Mouse (Mus musculus) heart, embryonic 14.5 days (tissue): ENCODE measurements around the gene Ippk. TPM values are rescaled to one million over a fixed set of nuclear protein-coding genes. Genes with fewer than 3 reads are reported as not detected.

Experiments used
- ATAC-seq: fragments of 200-750 bp; cut with Nextera tagmentation; 2 replicates; pipeline ENCODE4 v1.8.0; 2017; ENCODE audit warnings: low read depth, moderate TSS enrichment; ENCODE audit not compliant: insufficient number of reproducible peaks, insufficient read depth, low FRiP score
- H3K27ac ChIP-seq, 2 experiments: fragments of 200-500 bp in 1 of 2; fragments of 300-500 bp in 1 of 2; sonication (generic) in 1 of 2; replicated peaks in 1 of 2; 2 replicates each; pipeline ENCODE4 v1.5.1; 2012 to 2014; ENCODE audit warnings: low read depth in 2 of 2, low read length in 2 of 2, control low read depth in 1 of 2, mild to moderate bottlenecking in 1 of 2, mixed read lengths in 1 of 2; ENCODE audit not compliant: control insufficient read depth in 1 of 2, insufficient read depth in 1 of 2
- H3K27me3 ChIP-seq: fragments of 300-500 bp; sonication (generic); 2 replicates; pipeline ENCODE4 v1.6.1; 2014; ENCODE audit warnings: mild to moderate bottlenecking, low read length, control low read depth; ENCODE audit not compliant: control insufficient read depth, insufficient read depth
- H3K36me3 ChIP-seq: fragments of 300-500 bp; sonication (generic); 2 replicates; pipeline ENCODE4 v1.6.1; 2014; ENCODE audit warnings: mild to moderate bottlenecking, control low read depth, low read length, mixed read lengths; ENCODE audit not compliant: control insufficient read depth, insufficient read depth
- H3K4me1 ChIP-seq, 2 experiments: fragments of 200-500 bp in 1 of 2; fragments of 300-500 bp in 1 of 2; sonication (generic) in 1 of 2; 2 replicates each; pipeline ENCODE4 v1.6.1; 2012 to 2014; ENCODE audit warnings: low read length in 2 of 2, control low read depth in 1 of 2, mixed read lengths in 1 of 2; ENCODE audit not compliant: control insufficient read depth in 2 of 2, insufficient read depth in 2 of 2
- H3K4me2 ChIP-seq: fragments of 300-500 bp; sonication (generic); 2 replicates; pipeline ENCODE4 v1.6.1; 2014; ENCODE audit warnings: mild to moderate bottlenecking, low read length
- H3K4me3 ChIP-seq, 2 experiments: fragments of 200-500 bp in 1 of 2; fragments of 300-500 bp in 1 of 2; sonication (generic) in 1 of 2; 2 replicates each; pipeline ENCODE4 v1.5.1; 2012 to 2014; ENCODE audit warnings: low read length in 2 of 2, mild to moderate bottlenecking in 2 of 2, control low read depth in 1 of 2, low read depth in 1 of 2, moderate library complexity in 1 of 2; ENCODE audit not compliant: control insufficient read depth in 1 of 2, insufficient read depth in 1 of 2
- H3K9ac ChIP-seq: fragments of 300-500 bp; sonication (generic); 2 replicates; pipeline ENCODE4 v1.6.1; 2014; ENCODE audit warnings: mild to moderate bottlenecking, low read length
- H3K9me3 ChIP-seq: fragments of 300-500 bp; sonication (generic); 2 replicates; pipeline ENCODE4 v1.6.1; 2016; ENCODE audit warnings: low read length, control low read depth; ENCODE audit not compliant: control insufficient read depth
- WGBS: fragments of 180-500 bp; shearing (Covaris S2); extraction: QIAGEN DNeasy Blood & Tissue Kit; methylation state at CpG from one replicate; pipeline ENCODE4 v1.1.7; 2014; 5-methylcytosine and 5-hydroxymethylcytosine counted together
- polyA plus RNA-seq: library from polyadenylated mRNA; unstranded; fragments of >200 nt; fragmentation: Nextera tagmentation; extraction: Ambion mirVana; gene quantifications from 2 replicates; pipeline ENCODE4 v1.2.1, GENCODE M21; 2014

Ippk gene
- polyA plus RNA-seq = 10.8 and 11.2 TPM in 2 replicates

- H3K27ac ChIP-seq = peak within 1 kb of the TSS; percentile 82 to 90
- H3K4me3 ChIP-seq = peak within 1 kb of the TSS; percentile 89 to 97
- H3K4me1 ChIP-seq = peaks cover 15 to 16% of the 10 kb centered on the region in 2 experiments; a peak in 3 of 4 replicates
- under 1% methylated on average over 68 of the region's 69 CpGs for WGBS
- H3K4me2 ChIP-seq = peak within 1 kb of the TSS; percentile 92
- peak within 1 kb of the TSS; percentile 87 for H3K9ac ChIP-seq
- H3K36me3 ChIP-seq = no peaks in the 10 kb centered on the region
- peak; percentile 98 for ATAC-seq
- H3K9me3 ChIP-seq = no peaks in the 10 kb centered on the region
- H3K27me3 ChIP-seq = no peaks in the 10 kb centered on the region
Measured at GRCm38 (mm10) chr13:49420754-49421605, at the start of gene Ippk. TSS of gene Ippk (plus strand) at chr13:49421249.

DNA sequence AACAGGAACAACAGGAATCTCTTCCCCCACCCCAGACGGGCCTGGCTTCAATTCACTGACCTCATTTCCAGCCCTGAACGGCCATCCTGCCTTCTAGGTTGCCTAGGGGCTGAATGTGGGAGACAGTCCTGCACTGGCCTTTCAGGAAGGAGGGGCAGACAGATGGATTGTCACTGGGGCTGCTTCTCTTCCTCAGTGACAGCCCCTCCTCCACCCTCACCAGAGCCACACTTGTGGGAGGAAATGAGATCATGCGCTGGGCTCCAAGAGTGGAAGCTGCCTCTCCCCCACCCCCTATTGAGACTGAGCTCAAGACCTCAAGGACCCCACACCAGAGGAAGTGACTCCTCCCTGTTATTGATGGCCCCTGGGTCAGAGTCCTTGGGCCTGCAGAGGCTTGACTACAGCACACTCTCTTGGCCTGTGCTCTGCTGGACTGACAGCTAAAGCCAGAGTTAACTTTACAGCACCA is 49.6 kb upstream of the Ippk start:
- peaks cover 25 to 55% of the 10 kb centered on the region in 2 experiments for H3K4me1 ChIP-seq
- peak overlapping the region; percentile 67 to 76 for H3K27ac ChIP-seq

DNA sequence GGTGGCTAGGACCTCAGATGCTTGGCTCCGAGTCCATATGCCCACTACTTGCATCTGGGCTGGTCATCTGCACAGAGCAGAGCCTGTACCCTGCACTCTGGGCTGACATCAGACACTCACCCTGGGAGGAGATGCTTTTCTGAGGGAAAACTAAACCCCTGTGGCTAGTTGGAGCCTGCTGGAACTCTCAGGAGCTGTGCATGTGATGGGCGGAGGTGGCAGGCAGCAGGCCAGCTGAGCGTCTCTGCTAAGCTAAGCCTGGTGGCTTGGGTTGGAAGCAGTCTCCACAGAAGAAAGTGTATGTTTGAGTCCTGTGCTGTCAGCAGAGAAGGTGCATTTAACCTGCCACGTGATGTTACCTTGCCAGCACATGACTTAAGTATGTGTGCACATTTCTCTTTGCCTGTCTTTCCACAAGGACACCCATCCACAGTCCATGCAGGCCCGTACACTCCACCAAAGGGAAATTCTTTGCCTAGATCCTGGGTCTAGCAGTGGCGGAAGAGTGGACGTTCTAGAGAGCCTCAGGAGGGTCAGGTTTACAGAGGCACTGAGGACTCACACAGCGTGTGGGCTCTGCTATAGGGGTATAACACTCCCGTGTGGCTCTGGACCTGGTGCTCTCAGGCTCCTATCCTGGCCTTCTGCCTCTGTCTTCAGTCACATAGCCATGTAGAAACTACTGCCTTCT is 48.5 kb upstream of the Ippk start:
- H3K27me3 ChIP-seq = no peaks in the 10 kb centered on the region
- H3K36me3 ChIP-seq = peaks cover 60% of the 10 kb centered on the region
- H3K9me3 ChIP-seq = no peaks in the 10 kb centered on the region
- no peak overlapping the region for H3K4me3 ChIP-seq
- no peak for ATAC-seq
- no peak overlapping the region for H3K9ac ChIP-seq
- no peak overlapping the region for H3K4me2 ChIP-seq
- 81% methylated on average over 9 of the region's 9 CpGs for WGBS
- H3K4me1 ChIP-seq = peaks cover 25 to 46% of the 10 kb centered on the region in 2 experiments
- peak overlapping the region; percentile 67 to 76; a peak in 3 of 4 replicates for H3K27ac ChIP-seq

More for the DNA sequence above, 49.6 kb upstream of the Ippk start:
- no peaks in the 10 kb centered on the region for H3K9me3 ChIP-seq
- peak overlapping the region; percentile 27; the same call in 1 of the 2 replicates for H3K9ac ChIP-seq
- H3K27me3 ChIP-seq = no peaks in the 10 kb centered on the region
- no peak overlapping the region for H3K4me3 ChIP-seq
- no peak overlapping the region for H3K4me2 ChIP-seq
- H3K36me3 ChIP-seq = peaks cover 50% of the 10 kb centered on the region
- 39% methylated on average over 3 of the region's 3 CpGs for WGBS
- peak; percentile 82 for ATAC-seq

DNA sequence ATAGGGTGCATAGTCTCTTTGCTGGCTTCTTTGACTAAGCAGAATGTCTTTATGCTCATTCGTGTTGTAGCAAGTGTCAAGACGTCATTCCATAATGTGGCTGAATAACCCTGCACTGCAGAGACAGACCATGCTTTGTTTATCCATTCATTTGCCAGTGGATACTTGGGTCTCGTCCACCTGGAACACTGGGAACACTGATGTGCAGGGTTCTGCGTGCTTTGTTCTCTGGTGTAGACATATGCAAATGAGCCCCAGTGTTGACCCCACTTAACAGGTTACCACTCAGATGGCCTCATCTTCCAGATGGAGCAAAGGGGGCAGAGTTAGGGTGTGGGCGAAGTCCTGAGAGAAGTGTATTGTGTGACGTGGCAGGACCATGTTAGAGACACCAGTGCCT is 46.7 kb upstream of the Ippk start:
- 66% methylated on average over 6 of the region's 6 CpGs for WGBS
- H3K4me1 ChIP-seq = peaks cover 19 to 28% of the 10 kb centered on the region in 2 experiments
- H3K9ac ChIP-seq = no peak overlapping the region
- no peak overlapping the region for H3K27ac ChIP-seq
- no peaks in the 10 kb centered on the region for H3K27me3 ChIP-seq
- no peak for ATAC-seq
- H3K9me3 ChIP-seq = no peaks in the 10 kb centered on the region
- H3K4me2 ChIP-seq = no peak overlapping the region
- no peak overlapping the region for H3K4me3 ChIP-seq
- peaks cover 75% of the 10 kb centered on the region for H3K36me3 ChIP-seq

DNA sequence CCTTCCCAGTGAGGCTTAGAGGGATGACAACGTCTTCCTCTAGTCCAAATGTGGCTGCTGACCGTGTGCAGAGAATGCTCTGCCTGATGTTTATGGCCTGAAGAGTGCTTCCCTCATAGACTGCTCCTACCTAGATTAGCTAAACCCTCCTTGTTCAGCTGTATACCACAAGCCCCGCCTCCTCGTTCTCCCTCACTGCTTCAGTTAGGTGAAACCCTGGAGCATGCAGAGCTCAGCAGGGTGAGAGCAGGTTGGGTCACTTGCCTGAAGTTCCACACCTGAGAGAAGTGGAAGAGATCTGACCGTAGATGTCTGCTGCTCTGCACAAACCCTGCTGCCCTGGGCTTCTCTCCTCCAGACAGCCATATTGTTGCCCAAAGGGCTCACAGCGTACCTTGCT is 46.3 kb upstream of the Ippk start:
- peaks cover 19 to 24% of the 10 kb centered on the region in 2 experiments for H3K4me1 ChIP-seq

GRCm38 (mm10) chr13:49377608-49378007 is 43.4 kb upstream of the Ippk start:
- 77% methylated on average over 6 of the region's 6 CpGs for whole genome bisulfite sequencing
- H3K27ac ChIP-seq = no peak overlapping the region
- no peak for ATAC-seq
- no peaks in the 10 kb centered on the region for H3K27me3 ChIP-seq
- H3K36me3 ChIP-seq = peaks cover 81% of the 10 kb centered on the region
- H3K4me1 ChIP-seq = peaks cover 3 to 9% of the 10 kb centered on the region in 2 experiments; a peak in 2 of 4 replicates
- no peak overlapping the region for H3K4me2 ChIP-seq
- H3K4me3 ChIP-seq = no peak overlapping the region
- no peak overlapping the region for H3K9ac ChIP-seq
- no peaks in the 10 kb centered on the region for H3K9me3 ChIP-seq

More for the DNA sequence above, 46.3 kb upstream of the Ippk start:
- peaks cover 75% of the 10 kb centered on the region for H3K36me3 ChIP-seq
- H3K27ac ChIP-seq = no peak overlapping the region
- no peak overlapping the region for H3K4me3 ChIP-seq
- ATAC-seq = no peak
- WGBS = 72% methylated on average over 6 of the region's 6 CpGs
- H3K4me2 ChIP-seq = no peak overlapping the region
- H3K9ac ChIP-seq = no peak overlapping the region
- no peaks in the 10 kb centered on the region for H3K9me3 ChIP-seq
- no peaks in the 10 kb centered on the region for H3K27me3 ChIP-seq

DNA sequence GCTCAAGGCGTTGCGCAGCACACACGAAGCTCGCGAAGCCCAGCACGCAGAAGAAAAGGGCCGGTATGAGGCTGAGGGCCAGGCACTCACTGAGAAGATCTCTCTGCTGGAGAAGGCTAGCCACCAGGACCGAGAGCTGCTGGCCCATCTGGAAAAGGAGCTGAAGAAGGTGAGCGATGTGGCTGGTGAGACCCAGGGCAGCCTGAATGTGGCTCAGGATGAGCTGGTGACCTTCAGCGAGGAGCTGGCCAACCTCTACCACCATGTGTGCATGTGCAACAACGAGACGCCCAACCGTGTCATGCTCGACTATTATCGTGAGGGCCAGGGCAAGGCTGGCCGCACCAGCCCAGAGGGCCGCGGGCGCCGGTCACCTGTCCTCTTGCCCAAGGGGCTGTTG is 41.7 kb upstream of the Ippk start:
- Histone ChIP-seq H3K9me3 (no peaks in the 10 kb centered on the region), H3K4me2 (no peak overlapping the region), H3K4me3 (no peak overlapping the region), H3K4me1 (peaks cover 0 to 7% of the 10 kb centered on the region in 2 experiments; a peak in 2 of 4 replicates), H3K27ac (no peak overlapping the region), H3K9ac (no peak overlapping the region), H3K36me3 (peaks cover 95% of the 10 kb centered on the region), H3K27me3 (no peaks in the 10 kb centered on the region)
- no peak for ATAC-seq
- 92% methylated on average over 20 of the region's 20 CpGs for WGBS
